Mouse (Mus musculus): ENCODE data around the gene Muc5ac.
"Not testable (repeated sequence)": the region's sequence is repeated elsewhere in the genome, so short reads cannot be mapped to it uniquely, and the experiment has no call there.

The Muc5ac gene

DNA sequence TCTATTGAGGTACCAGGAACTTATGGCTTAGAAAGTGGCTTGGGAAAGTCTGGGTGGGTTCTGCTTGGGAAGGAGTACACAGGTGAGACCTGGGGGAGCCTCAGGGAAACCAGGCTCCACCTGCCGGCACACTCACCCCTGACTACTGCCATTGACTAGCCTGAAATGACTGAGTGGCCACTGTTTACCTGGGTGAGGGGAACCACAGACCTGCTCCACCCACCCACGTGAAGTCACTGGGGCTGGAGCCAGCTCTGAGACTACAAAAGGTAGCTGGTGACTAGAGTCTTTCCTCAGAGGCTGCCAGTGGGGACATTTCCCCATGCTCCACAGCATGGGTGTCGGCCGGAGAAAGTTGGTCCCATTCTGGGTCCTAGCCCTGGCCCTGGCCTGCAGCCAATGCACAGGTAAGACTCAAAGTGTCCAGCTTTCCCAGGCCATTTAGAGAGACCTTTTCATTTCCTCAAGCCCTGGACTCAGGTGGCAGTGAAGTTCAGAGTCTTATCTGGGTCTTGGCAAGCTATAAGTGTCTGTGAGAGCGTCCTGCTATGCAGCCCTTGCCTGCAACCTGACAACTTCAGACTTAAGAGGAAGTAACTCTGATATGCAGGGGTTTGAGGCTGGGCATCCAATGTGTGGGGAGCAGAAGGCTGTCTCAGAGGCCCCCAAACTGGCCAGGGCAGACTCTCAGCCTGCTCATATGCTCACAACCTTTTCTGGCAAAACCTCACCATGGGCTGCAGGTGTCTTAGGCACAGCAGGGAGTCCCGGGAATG is at the start of gene Muc5ac:
TSS of gene Muc5ac (plus strand) at position 296 of the 776 bp plus-strand sequence.
- ATAC-seq (ENCODE audit: insufficient number of reproducible peaks, low FRiP score, low TSS enrichment): no peak

DNA sequence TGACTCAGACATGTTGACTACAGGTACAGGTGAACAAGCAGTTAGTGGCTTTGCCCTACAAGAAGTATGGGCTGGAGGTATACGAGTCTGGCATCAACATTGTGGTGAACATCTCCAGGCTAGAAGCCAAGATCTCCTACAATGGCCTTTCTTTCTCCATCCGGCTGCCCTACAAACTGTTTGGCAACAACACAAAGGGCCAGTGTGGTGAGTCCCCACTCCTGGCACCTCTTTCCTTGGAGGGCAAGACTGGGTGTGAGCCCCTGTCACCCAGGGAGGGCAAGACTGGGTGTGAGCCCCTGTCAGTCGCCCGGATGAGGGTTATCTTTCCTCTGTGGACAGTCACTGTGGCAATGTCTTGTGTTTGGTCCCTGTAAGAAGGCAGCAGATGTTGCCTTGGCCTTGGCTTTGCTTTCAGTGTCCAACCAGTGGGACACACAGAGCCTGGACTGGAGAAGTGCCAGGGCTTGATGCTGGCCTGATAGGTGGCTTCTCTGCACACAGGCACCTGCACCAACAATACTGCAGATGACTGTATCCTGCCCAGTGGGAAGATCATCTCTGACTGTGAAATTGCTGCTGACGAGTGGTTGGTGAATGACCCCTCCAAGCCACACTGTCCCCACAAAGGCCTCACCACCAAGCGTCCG is 41.2 kb upstream of the Muc5ac start:
- ATAC-seq (ENCODE audit: insufficient number of reproducible peaks, low FRiP score, low TSS enrichment): no peak

DNA sequence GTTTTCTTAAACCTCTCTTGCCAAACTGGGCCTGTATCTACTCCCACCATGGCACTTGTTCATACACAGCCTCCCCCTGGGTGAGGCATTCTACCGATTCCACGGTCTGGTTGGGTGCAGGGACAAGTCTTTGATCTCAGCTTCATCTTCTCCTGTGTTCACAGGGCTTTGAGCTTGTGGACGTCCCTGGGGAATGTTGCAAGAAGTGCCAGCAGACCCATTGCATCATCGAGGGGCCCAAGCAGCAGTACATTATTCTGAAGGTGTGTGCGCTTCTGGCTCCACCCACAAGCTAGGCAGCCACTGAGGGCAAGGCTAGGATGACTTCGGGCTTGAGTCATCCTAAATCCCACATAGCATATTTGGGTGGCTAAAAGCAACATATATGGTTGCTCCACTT is 36.3 kb upstream of the Muc5ac start:
- ATAC-seq (ENCODE audit: insufficient number of reproducible peaks, low FRiP score, low TSS enrichment): no peak

DNA sequence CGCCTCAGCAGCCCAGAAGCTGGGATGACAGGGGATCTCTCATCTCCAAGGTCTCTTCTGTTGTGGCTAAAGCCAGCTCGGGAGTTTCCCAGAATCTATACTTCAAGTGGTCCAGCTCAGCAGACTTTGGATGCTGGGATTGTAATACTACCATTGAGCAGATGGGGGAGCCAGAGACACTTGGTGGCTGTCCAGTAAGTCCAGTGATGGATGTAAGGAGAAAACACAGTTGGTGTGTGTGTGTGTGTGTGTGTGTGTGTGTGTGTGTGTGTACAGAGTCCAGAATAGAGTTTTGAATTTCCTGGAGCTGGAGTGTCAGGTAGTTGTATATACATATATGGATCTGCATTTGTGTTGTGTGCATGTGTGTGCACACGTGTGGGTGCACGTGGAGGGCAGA is 32.9 kb upstream of the Muc5ac start:
- no peak for ATAC-seq (ENCODE audit: insufficient number of reproducible peaks, low FRiP score, low TSS enrichment)

DNA sequence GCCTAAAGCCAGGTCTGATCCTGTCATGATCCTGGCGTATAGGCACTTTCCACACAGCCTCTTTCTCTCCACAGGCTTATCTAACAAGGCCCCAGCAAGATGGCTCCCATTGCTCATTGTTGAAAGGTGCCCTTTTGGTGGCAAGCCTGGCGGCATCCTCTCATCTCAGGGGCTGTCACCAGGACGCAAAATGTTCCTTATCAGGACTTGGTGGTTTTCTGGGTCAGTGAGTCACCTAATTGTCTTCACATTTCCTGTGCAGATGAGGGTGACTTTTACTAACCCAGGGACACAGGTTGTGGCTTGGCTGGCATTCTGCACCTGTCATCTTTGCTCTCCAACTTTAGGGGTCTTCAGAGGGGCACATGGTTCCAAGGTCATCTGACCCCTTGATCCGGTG is 30.5 kb upstream of the Muc5ac start:
- no peak for ATAC-seq (ENCODE audit: insufficient number of reproducible peaks, low FRiP score, low TSS enrichment)

DNA sequence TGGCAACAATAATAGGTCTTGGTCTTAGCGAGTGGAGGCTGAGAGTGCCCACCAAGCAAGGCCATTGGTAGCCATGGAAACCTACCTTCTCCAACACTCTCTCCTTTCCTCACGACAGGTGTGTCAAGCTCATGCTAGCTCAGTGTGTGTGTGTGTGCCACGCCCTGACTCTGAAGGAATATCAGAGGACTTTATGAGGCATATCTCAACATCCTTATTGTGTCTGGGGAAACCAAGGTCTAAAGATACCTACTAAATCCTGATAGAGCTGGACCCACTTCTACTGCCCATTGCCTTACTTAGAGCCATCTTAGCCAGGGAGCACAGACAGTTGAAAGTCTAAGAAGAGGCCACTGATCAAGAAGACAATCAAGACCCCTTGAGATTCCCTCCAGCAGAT is 18.3 kb upstream of the Muc5ac start:
- no peak for ATAC-seq (ENCODE audit: insufficient number of reproducible peaks, low FRiP score, low TSS enrichment)

DNA sequence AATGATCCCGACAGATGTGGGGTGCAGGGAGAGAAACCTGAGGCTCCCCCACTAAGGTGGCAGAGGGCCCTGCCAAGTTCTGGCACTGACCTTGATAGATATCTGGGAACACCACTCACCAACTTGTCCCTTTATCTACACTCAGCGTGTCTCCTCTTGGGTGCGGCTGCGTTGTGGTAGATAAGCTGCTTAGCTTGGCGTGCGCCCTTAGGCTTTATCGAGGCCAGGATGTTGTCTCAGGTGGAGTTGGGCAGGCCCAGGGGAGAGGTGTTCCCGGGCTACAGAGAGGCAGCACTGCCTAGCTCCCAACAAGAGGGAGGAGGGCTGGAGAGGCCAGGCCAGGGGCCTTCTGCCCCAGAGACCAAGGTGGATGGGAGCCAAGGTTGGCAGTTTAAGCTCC is 17.8 kb upstream of the Muc5ac start:
- ATAC-seq (ENCODE audit: insufficient number of reproducible peaks, low FRiP score, low TSS enrichment): no peak

DNA sequence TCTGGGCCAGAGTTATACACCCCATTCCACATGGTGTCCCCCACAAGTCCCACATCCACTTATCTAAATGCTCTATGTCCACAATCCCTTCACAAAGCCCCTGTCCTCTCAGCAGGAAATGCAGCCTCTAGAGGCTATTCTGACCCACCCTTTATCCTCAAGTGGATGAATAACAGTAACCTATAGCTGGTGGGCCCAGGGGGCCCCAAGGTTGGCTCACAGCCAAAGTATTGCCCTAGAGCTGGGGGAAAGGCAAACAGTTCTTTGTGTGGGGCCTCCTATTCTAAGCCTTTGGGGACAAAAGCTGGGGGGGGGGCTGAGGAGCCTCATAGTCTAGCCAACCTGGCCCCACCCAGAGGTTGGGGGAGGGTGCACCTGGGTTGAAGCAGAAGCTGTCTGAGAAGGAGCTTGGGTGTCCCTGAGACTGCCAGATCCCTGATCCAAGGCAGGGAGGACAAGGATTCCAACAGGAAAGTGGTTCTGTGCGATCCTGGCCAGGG is 16.7 kb upstream of the Muc5ac start:
- ATAC-seq (ENCODE audit: insufficient number of reproducible peaks, low FRiP score, low TSS enrichment): no peak

DNA sequence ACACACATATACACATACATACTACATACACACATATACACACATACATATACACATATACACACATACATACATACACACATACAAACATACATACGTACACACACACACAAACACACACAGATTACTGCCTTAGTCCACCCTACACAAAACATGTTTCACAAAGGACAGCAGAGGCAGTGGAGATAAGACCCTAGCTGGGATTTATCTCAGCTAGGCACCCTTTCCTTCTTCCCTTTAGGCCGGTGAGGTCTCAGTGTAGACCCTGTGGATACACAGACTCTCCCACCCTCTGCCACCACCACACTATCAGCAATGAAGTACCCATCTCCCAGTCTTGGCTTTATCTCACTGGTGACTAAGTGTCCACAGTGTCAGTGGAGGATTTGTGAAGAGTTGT is 13.9 kb upstream of the Muc5ac start:
- no peak for ATAC-seq (ENCODE audit: insufficient number of reproducible peaks, low FRiP score, low TSS enrichment)

DNA sequence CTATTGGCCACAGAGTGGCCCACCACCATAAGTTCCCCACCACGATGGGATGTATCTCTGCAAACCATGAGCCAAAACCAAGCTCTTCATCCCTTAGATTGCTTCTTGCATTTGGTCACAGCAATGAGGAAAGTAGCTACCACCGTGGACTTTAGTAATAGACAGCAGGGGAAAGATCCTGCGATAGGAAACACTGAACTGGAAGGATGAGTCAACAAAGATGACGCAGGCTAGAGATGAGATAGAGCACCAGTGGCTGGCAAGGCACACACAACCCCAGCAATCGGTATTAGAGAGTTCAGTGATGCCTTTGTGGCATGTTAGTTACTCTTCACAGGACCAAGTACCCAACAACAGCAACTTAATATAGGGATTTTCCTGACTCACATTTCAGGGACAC is 12.6 kb upstream of the Muc5ac start:
- no peak for ATAC-seq (ENCODE audit: insufficient number of reproducible peaks, low FRiP score, low TSS enrichment)

DNA sequence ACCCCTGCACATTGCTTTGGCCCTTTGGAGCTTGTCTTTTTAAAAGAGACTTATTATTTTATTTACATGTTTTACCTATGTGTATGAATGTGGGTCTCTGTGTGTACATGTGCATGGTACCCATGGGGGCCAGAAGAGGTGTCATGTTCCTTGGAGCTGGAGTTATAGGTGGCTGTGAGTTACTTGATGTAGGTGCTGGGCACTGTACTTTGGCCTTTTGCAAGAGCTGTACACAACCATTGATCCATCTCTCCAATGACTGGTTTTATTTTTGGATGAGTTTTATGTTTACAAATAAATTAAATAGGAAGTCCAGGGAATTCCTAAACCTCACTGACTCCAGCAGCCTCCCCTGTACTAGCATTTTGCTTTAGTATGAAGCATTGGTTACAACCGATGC is 5.5 kb downstream of the Muc5ac start:
- no peak for ATAC-seq (ENCODE audit: insufficient number of reproducible peaks, low FRiP score, low TSS enrichment)

DNA sequence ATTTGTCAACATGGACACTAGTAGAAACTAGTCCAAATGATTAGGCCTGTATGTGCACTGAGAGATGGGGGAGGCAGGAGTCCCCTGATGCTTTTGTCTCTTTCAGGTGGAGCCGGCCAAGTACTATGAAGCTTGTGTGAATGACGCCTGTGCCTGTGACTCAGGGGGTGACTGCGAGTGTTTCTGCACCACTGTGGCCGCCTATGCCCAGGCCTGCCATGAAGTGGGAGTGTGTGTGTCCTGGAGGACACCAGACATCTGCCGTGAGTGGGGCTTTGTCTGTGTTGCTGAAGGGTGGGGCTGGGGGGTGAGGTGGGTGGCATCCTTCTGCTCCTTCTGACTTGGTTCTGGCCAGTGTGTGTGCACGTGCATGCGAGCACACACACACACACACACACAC is 14.4 kb downstream of the Muc5ac start:
- no peak for ATAC-seq (ENCODE audit: insufficient number of reproducible peaks, low FRiP score, low TSS enrichment)

DNA sequence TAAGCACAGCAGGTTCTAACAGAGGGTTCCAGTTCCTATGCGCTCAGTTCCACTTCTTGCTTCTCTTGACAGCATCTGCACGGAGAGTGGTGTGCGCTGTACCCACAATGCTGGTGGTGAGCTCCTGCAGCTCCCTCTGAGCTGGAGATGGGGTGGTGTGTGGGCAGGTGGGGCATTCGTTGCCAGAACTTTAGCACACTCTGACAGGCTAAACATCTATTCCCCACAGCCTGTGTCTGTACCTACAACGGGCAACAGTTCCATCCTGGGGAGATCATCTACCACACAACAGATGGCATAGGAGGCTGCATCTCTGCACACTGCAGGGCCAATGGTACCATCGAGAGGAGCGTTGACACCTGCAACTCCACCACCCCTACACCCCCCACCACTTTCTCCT is 16.6 kb downstream of the Muc5ac start:
- ATAC-seq (ENCODE audit: insufficient number of reproducible peaks, low FRiP score, low TSS enrichment): no peak

DNA sequence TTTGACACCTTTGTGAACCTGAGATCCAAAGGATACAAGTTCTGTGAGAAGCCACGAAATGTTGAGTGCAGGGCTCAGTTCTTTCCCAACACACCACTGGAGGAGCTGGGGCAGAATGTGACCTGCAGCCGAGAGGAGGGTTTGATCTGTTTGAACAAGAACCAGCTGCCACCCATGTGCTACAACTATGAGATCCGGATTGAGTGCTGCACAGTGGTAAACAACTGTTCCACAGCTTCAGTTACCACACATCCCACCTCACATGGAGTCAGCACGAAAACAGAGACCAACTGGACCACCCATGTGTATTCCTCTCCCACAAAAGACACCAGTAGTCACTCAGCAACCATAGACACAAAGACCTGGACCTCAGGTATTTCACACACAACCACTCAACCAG is 19.1 kb downstream of the Muc5ac start:
- ATAC-seq (ENCODE audit: insufficient number of reproducible peaks, low FRiP score, low TSS enrichment): not testable (repeated sequence)

DNA sequence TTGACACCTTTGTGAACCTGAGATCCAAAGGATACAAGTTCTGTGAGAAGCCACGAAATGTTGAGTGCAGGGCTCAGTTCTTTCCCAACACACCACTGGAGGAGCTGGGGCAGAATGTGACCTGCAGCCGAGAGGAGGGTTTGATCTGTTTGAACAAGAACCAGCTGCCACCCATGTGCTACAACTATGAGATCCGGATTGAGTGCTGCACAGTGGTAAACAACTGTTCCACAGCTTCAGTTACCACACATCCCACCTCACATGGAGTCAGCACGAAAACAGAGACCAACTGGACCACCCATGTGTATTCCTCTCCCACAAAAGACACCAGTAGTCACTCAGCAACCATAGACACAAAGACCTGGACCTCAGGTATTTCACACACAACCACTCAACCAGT is 21.2 kb downstream of the Muc5ac start:
- not testable (repeated sequence) for ATAC-seq (ENCODE audit: insufficient number of reproducible peaks, low FRiP score, low TSS enrichment)

DNA sequence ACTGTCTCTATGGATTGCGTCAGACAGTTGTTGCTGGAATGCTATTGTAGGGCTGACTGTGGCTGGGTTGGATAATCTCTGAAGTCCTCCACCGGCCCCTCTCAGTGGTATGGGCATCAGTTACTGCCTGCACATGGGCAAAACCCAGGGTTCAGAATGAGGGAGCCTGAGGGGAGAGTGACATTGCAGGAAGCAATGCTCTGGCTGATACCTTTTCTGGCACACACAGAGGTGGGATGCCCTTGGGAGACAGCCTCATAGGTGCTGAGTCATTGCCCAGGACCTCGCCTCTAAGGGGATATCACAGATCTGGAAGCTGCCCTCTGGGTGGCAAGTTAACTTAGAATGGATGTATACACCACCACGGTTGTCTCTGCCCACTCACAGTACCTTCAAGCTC is 24.5 kb downstream of the Muc5ac start:
- ATAC-seq (ENCODE audit: insufficient number of reproducible peaks, low FRiP score, low TSS enrichment): no peak

DNA sequence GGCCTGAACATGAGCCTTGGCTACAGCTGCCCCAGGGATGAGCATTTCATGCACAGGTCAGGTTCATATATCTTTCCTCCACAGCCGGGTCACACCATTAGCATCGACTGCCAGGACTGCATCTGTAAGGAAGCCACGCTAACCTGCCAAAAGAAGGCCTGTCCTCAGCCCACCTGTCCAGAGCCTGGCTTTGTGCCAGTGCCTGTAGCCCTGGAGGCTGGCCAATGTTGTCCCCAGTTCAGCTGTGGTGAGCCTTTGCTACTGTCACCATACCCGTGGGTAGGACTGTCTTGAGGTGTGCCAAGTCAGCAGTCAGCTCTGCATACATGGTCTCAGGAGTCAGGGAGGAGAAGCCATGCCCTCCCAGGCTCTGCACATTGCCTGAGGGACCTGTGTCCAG is 26.6 kb downstream of the Muc5ac start:
- ATAC-seq (ENCODE audit: insufficient number of reproducible peaks, low FRiP score, low TSS enrichment): no peak

DNA sequence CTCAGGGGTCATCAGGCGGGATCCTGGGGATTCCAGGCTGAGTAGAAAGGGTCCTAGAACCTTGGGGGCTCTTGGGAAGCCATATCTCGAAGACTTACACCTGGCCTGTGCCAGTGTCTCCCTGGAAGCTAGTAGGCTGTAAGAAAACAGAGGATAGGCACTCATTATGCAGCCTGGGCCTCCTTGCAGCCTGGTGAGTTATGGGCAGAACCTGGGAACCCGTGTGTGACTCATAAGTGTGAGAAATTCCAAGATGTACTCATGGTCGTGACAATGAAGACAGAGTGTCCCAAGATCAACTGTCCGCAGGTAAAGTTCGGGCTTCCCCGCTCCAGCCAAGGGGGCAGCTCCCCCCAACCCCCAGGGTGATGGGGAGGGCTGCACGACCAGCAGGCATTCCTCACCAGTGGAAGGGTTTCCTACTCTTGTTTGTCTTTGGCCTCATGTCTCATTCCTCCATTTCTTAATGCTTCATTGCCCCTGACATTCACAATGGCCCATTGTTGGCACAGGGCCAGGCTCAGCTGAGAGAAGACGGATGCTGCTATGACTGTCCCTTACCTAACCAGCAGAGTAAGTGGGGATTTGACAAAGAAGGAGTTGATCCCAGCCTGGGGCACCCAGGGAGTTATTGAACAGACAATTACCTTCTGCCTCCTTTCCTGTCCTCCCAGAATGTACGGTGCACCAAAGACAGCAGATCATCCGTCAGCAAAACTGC is 28.7 kb downstream of the Muc5ac start:
- ATAC-seq (ENCODE audit: insufficient number of reproducible peaks, low FRiP score, low TSS enrichment): no peak

DNA sequence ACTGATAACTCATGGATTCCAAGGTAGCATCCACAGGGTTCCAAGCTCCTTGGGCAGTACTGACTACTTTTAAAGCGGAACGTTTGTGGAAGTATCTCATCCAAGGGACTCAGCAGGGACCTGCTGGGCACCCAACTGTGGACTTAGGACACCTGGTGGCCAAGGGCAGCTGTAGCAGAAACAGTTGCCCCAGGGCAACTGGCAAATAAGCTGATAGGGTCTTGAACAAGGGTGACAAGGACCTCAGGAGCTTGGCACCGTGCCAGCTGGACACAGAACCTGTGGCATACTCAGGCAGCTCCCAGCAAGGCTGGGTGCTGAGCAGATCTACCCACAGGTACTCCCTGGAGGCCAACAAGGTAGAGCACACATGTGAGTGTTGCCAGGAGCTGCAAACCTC is 29.5 kb downstream of the Muc5ac start:
- ATAC-seq (ENCODE audit: insufficient number of reproducible peaks, low FRiP score, low TSS enrichment): no peak

DNA sequence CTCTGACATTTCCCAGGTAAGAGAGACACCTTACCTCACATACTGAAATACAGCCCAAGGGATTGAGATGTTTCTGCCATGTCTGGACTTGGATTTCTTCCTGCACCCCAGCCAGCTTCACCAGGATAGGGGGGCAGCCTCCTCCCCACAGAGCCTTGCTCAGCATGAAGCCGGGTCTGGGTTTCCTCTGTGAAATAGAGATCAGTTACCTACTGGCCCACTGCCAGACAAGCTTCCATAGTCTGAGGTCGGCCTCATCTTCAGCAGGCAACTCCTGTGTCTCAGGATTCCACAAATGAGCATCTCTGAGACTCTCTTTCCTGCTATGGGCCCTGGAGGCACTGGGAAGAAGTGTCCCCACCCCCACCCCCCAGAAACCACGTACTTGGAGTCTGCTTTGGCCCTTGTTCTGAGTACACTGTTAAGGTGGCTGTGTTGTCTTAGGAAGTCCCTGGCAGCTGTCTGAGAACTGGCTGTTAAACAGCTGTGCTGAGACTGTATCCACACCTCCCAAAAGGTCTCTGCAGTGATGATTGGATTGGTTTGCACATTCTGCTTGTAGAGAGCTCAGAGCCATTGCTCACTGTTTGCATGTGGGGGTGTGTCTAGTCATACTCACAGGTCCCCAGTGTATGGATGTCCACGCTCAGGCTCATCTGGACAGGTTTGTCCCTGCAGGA is 34.0 kb downstream of the Muc5ac start:
- ATAC-seq (ENCODE audit: insufficient number of reproducible peaks, low FRiP score, low TSS enrichment): no peak

DNA sequence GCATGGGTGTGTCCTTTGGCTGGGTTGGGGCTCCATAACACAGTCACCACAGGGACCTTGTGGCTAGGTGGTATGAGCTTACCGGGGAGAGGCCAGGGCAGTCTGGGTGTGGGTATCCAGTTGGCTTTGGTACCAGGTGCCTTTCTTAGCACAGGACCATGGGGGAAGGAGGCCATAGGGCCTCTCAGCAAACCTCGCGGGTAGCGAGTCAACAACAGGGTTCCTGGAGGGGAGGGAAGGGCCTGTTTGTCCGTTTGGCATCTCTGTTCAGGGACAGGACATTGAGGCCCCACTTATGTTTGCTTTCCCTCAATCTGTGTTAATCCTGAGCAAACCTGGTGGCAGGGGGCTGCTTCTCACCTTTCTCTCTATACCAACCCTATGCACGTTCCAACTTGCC is 34.9 kb downstream of the Muc5ac start:
- no peak for ATAC-seq (ENCODE audit: insufficient number of reproducible peaks, low FRiP score, low TSS enrichment)

Data from cerebellum, adult (tissue).